Mouse (Mus musculus) bone marrow, adult 2 months (tissue): Measurements from ENCODE around the gene Sufu.

Experiments
- CTCF ChIP-seq: fragments of 200-500 bp; IDR thresholded peaks from 2 replicates; pipeline ENCODE4 v1.5.1; 2011; ENCODE audit warnings: low read length, control low read depth; ENCODE audit not compliant: control insufficient read depth, insufficient read depth
- POLR2A ChIP-seq: fragments of 200-500 bp; IDR thresholded peaks from 2 replicates; pipeline ENCODE4 v1.6.1; 2011; ENCODE audit warnings: low read depth, mild to moderate bottlenecking, control low read depth, low read length, borderline replicate concordance; ENCODE audit not compliant: control insufficient read depth

GRCm38 (mm10) chr19:46447110-46447509, 50.4 kb downstream of the Sufu start:
- TF ChIP-seq CTCF (no peak), POLR2A (no peak)
